Comparison of ENCODE assay signal across 9 mouse cellular contexts in the genomic region with DNA sequence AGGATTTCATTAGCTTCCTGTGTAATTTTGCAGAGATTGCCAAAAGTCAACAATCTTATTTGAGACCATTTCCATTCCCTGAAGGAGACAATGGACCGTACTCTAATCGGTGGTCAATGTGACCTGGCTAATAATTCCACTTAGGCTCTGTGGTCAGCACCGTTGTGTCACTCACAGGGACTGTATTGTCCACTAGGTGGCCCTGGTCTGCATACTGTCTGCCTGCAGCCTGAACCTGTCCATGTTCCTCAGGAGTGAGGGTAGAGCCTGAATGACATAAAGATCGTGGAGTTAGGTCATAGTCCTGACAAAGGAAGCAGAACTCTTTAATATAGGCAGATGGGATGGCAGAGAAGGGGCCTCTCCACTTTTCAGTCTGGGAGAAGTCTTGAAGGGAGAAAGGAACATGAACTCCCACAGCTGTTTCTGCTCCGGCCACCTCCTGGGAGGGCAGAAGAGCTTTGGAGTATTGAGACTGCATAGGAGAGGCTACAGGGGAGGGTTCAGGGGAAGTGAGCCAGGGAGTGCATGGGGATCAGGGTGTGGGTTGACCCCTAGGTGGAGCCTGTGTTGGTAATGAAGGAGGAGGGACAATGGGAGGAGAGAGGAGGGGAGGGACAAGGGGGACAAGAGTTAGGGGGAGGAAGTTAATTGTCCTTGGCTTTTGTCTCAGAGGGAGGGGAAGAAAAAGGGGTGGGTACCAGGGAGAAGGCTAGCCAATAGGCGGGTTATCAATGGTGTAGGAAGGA. TPM values are rescaled to one million over a fixed set of nuclear protein-coding genes. Genes with fewer than 3 reads are reported as not detected.
DNase-seq lines count a peak whose midpoint lies in the region; ATAC-seq and TF ChIP-seq lines count a peak whose summit lies in the region.
"Had no signal": no experiment of that assay in that cellular context is flagged by ENCODE, and none has a peak within 500 bp of the region (broad histone marks: within the 10 kb centered on the region; RNA-seq: fewer than 3 reads in every experiment).

No protein-coding gene starts in this region.

- peak; percentile 26 for DNase-seq in gastrocnemius, postnatal 14 days
- no peak for DNase-seq in gastrocnemius, postnatal 4 days (ENCODE audit: low spot score in 2 of 2)
- DNase-seq in liver, embryonic 11.5 days (ENCODE audit: low spot score) = no peak
- no peak for DNase-seq in layer of hippocampus, adult 9-11 months
- no peak for DNase-seq in urinary bladder, adult 18-20 months (ENCODE audit: low spot score in 2 of 2)

- intact Hi-C loops in gastrocnemius, postnatal 14 days (cut with DNase I; ENCODE audit: low total_unique reads) = no loop called here

- H3K27ac ChIP-seq in liver, embryonic 11.5 days (ENCODE audit: low read depth, low read length) = no peak overlapping the region

- 56% methylated on average over 6 of the region's 6 CpGs for WGBS in liver, embryonic 11.5 days

- H3K4me1 ChIP-seq in E14TG2a.4 (replicated peaks; ENCODE audit: low read depth, low read length) = peaks cover 21% of the 10 kb centered on the region
- peaks cover 1% of the 10 kb centered on the region; the same call in 1 of the 2 replicates for H3K4me1 ChIP-seq in liver, embryonic 11.5 days (replicated peaks; ENCODE audit: control insufficient read depth, insufficient read depth, low read length)

- peaks cover 25% of the 10 kb centered on the region for H3K27me3 ChIP-seq in E14TG2a.4 (ENCODE audit: insufficient read depth, low read length)
- no peaks in the 10 kb centered on the region for H3K27me3 ChIP-seq in liver, embryonic 11.5 days (replicated peaks; ENCODE audit: control insufficient read depth, insufficient read depth, low read length)

- no peak overlapping the region for H3K4me3 ChIP-seq in E14TG2a.4 (replicated peaks; ENCODE audit: low read length)
- no peak overlapping the region for H3K4me3 ChIP-seq in liver, embryonic 11.5 days (ENCODE audit: low read depth, low read length)

- no peak overlapping the region for H3K9ac ChIP-seq in liver, embryonic 11.5 days (ENCODE audit: low read depth, low read length)

- peak; percentile 76 for ATAC-seq in common myeloid progenitor, adult 5-6 weeks (replicated peaks; ENCODE audit: low read depth, poor library complexity, severe bottlenecking)
- ATAC-seq in liver, embryonic 11.5 days (replicated peaks; ENCODE audit: low FRiP score) = 0 out of 2 replicates have a peak, but pooled peaks have one; percentile 48
- no peak for ATAC-seq in erythroid progenitor cell, adult 5-6 weeks (replicated peaks; ENCODE audit: low FRiP score, poor library complexity, severe bottlenecking)

- H3K9me3 ChIP-seq in E14TG2a.4 (ENCODE audit: low read length) = no peaks in the 10 kb centered on the region
- no peaks in the 10 kb centered on the region for H3K9me3 ChIP-seq in liver, embryonic 11.5 days (ENCODE audit: control insufficient read depth, low read length)

- TF ChIP-seq CTCF in E14TG2a.4 (conservative IDR thresholded peaks at IDR 0.05; ENCODE audit: low read length) = peak; percentile 21; the same call in 1 of the 2 replicates

- no peak overlapping the region for H3K4me2 ChIP-seq in liver, embryonic 11.5 days

- H3K36me3 ChIP-seq in E14TG2a.4 (ENCODE audit: insufficient read depth, low read length) = no peaks in the 10 kb centered on the region
- H3K36me3 ChIP-seq in liver, embryonic 11.5 days (ENCODE audit: control insufficient read depth, insufficient read depth, low read length) = no peaks in the 10 kb centered on the region

RNA-seq across cellular contexts. Expression of gene Srprb, which starts 27.0 kb away (rescaled TPM):
- total RNA-seq in gastrocnemius, postnatal 14 days (2021) = 10 to 100 TPM; 13.8 to 16.6 TPM
- total RNA-seq in gastrocnemius, postnatal 4 days (2021) = 10 to 100 TPM; 19.8 to 22.3 TPM
- total RNA-seq in common myeloid progenitor, adult 5-6 weeks (2017) = 16.2 and 23.6 TPM in 2 replicates
- polyA plus RNA-seq in liver, embryonic 11.5 days (2014; fragmentation: Nextera tagmentation; extraction: Ambion mirVana) = 49.7 and 50.4 TPM in 2 replicates
- 4.0 and 8.0 TPM in 2 replicates for total RNA-seq in erythroid progenitor cell, adult 5-6 weeks (2015; ENCODE audit: low replicate concordance)
- total RNA-seq in erythroid progenitor cell, adult 5-6 weeks (2017; ENCODE audit: low replicate concordance) = 3.6 and 4.7 TPM in 2 replicates

RNA-seq across cellular contexts. Expression of gene Gm20425, which starts 55.2 kb away (rescaled TPM):
- total RNA-seq in gastrocnemius, postnatal 14 days (2021) = 1 to 10 TPM; 2.8 to 3.2 TPM
- 1 to 10 TPM; 5.7 to 8.6 TPM for total RNA-seq in gastrocnemius, postnatal 4 days (2021)
- total RNA-seq in common myeloid progenitor, adult 5-6 weeks (2017) = 4.8 TPM in 1 of 2 replicates, not detected in the other
- not detected in 2 replicates for polyA plus RNA-seq in liver, embryonic 11.5 days (2014; fragmentation: Nextera tagmentation; extraction: Ambion mirVana)
- total RNA-seq in erythroid progenitor cell, adult 5-6 weeks (2015; ENCODE audit: low replicate concordance) = not detected in 2 replicates
- total RNA-seq in erythroid progenitor cell, adult 5-6 weeks (2017; ENCODE audit: low replicate concordance) = 0.68 TPM in 1 of 2 replicates, not detected in the other
- polyA plus RNA-seq: limb, embryonic 11.5 days had no signal

RNA-seq across cellular contexts. Expression of gene Trf, which starts 55.3 kb away (rescaled TPM):
- total RNA-seq in gastrocnemius, postnatal 14 days (2021) = 10 to 100 TPM in 1 of 2 experiments, 1 to 10 TPM in 1; 6.1 to 10.4 TPM
- total RNA-seq in gastrocnemius, postnatal 4 days (2021) = 10 to 100 TPM; 24.5 to 82.3 TPM
- total RNA-seq in common myeloid progenitor, adult 5-6 weeks (2017) = 51.4 and 79.9 TPM in 2 replicates
- polyA plus RNA-seq in liver, embryonic 11.5 days (2014; fragmentation: Nextera tagmentation; extraction: Ambion mirVana) = 2,446 and 2,726 TPM in 2 replicates
- total RNA-seq in erythroid progenitor cell, adult 5-6 weeks (2015; ENCODE audit: low replicate concordance) = 102 and 125 TPM in 2 replicates
- 48.3 and 79.1 TPM in 2 replicates for total RNA-seq in erythroid progenitor cell, adult 5-6 weeks (2017; ENCODE audit: low replicate concordance)
